Mouse (Mus musculus): ENCODE results near the gene Ccdc6. TPM values are rescaled to one million over a fixed set of nuclear protein-coding genes. Genes with fewer than 3 reads are reported as not detected.

The Ccdc6 gene
- polyA plus RNA-seq, 1 experiment from 2014 or later, result 10.7 TPM

DNA sequence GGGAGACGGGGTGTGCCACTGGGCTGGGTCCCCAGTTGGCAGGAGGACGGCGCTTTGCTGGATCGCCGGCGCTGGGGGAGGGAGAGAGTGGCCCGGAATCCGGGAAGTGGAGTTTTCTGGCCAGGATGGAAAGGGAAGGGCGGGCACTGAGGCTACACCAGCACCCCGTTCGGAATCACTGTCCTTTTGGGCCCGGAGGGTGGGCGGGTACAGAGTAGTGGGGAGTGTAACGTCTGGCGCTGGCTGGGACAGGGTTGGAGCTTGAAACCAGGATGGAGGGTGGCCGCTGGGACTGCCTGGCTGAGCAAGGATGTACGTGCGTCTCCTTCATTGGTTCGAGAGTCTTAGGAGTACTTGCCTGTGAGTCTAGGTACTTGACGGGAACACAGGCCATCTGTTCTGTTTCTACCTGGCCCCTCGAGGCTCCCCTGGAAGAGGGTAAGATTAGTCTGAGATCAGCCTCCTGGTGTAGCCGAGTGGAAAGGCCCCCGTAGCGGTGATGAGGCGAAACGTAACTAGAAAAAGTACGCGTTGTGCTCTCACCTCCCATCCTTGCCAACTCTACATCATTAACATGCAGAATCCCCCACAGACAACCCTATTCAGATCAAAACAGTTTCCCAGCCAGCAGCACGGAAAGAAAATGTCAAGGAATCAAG, 1.1 kb downstream of the Ccdc6 start:
- no peak for TF ChIP-seq CTCF (IDR thresholded peaks at IDR 0.05)
- no peak for TF ChIP-seq EP300 (IDR thresholded peaks at IDR 0.05)
- Histone ChIP-seq H3K9me3 (ENCODE audit: low read length) (no peaks in the 10 kb centered on the region), H3K4me2 (replicated peaks; ENCODE audit: low read depth, low read length) (peak overlapping the region; percentile 85), H3K27ac (ENCODE audit: low read length) (peak overlapping the region; percentile 90), H3K4me1 (ENCODE audit: insufficient read depth, low read depth, low read length) (peaks cover 16% of the 10 kb centered on the region), H3K36me3 (ENCODE audit: insufficient read depth, low read length) (no peaks in the 10 kb centered on the region), H3K4me3 (ENCODE audit: low read depth, low read length) (peak overlapping the region; percentile 95), H3K9ac (replicated peaks; ENCODE audit: low read depth) (peak overlapping the region; percentile 82), H3K27me3 (replicated peaks; ENCODE audit: insufficient read depth, low read length) (no peaks in the 10 kb centered on the region)
- ATAC-seq, result peak; percentile 45
- 1% methylated on average over 29 of the region's 29 CpGs for WGBS
- DNase-seq (ENCODE audit: low spot score), result peak; percentile 80

DNA sequence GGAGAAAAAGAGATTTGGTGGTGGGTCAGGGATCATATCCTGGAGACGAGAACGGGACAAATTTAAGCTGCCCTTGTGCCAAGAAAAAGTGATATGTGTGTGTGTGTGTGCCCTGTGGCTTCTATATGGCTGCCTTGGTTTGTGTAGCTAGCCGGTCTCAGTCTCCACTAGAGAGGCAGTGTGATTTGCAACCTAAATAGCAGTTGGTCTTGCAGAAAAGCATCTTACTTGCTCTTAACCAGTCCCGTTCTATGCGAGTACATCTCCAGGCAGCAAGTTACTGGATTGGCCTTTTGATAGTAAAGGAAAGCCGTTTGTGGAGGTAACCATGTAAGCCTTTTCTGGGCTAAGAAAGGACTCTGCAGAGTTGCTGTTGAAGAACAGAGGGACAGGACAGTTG, 1.7 kb downstream of the Ccdc6 start:
- no peaks in the 10 kb centered on the region for H3K9me3 ChIP-seq (ENCODE audit: low read length)
- H3K9ac ChIP-seq (replicated peaks; ENCODE audit: low read depth), result peak overlapping the region; percentile 82
- no peaks in the 10 kb centered on the region for H3K27me3 ChIP-seq (replicated peaks; ENCODE audit: insufficient read depth, low read length)
- H3K4me2 ChIP-seq (replicated peaks; ENCODE audit: low read depth, low read length), result peak overlapping the region; percentile 85
- TF ChIP-seq EP300 (IDR thresholded peaks at IDR 0.05) (no peak), CTCF (IDR thresholded peaks at IDR 0.05) (no peak)
- peaks cover 16% of the 10 kb centered on the region for H3K4me1 ChIP-seq (ENCODE audit: insufficient read depth, low read depth, low read length)
- ATAC-seq, result no peak
- H3K4me3 ChIP-seq (ENCODE audit: low read depth, low read length), result peak overlapping the region; percentile 95
- DNase-seq (ENCODE audit: low spot score), result no peak
- H3K36me3 ChIP-seq (ENCODE audit: insufficient read depth, low read length), result no peaks in the 10 kb centered on the region
- 15% methylated on average over 6 of the region's 6 CpGs for WGBS
- no peak overlapping the region for H3K27ac ChIP-seq (ENCODE audit: low read length)

DNA sequence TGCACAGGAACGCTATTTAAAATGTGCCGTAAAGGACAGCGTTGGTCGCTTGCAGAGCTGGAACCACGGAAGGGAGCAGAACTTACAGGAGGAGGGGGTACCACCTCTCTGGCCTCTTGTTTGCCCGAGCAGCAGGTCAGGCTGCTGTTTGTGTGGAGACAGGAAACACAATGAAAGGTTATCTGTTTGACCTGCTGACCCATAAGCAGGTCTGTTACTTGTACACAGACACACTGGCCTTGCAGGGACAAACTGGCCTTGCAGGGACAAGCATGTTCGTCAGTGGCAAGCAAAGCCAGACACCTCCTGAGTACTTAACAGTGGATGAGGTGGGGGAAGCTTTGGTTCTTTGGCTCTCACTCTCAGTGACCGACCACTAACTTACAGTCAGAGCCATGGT, 2.1 kb downstream of the Ccdc6 start:
- peak overlapping the region; percentile 85 for H3K4me2 ChIP-seq (replicated peaks; ENCODE audit: low read depth, low read length)
- H3K36me3 ChIP-seq (ENCODE audit: insufficient read depth, low read length), result no peaks in the 10 kb centered on the region
- no peaks in the 10 kb centered on the region for H3K9me3 ChIP-seq (ENCODE audit: low read length)
- DNase-seq (ENCODE audit: low spot score) (no peak), ATAC-seq (no peak)
- TF ChIP-seq CTCF (IDR thresholded peaks at IDR 0.05) (no peak), EP300 (IDR thresholded peaks at IDR 0.05) (no peak)
- H3K27me3 ChIP-seq (replicated peaks; ENCODE audit: insufficient read depth, low read length), result no peaks in the 10 kb centered on the region
- H3K27ac ChIP-seq (ENCODE audit: low read length), result no peak overlapping the region
- 20% methylated on average over 8 of the region's 8 CpGs for WGBS
- peaks cover 16% of the 10 kb centered on the region for H3K4me1 ChIP-seq (ENCODE audit: insufficient read depth, low read depth, low read length)
- H3K9ac ChIP-seq (replicated peaks; ENCODE audit: low read depth), result no peak overlapping the region
- H3K4me3 ChIP-seq (ENCODE audit: low read depth, low read length), result no peak overlapping the region; the same call in 1 of the 2 replicates

- Histone ChIP-seq H3K27ac (ENCODE audit: low read length) (no peak overlapping the region), H3K4me2 (replicated peaks; ENCODE audit: low read depth, low read length) (no peak overlapping the region), H3K4me1 (ENCODE audit: insufficient read depth, low read depth, low read length) (peaks cover 16% of the 10 kb centered on the region), H3K9ac (replicated peaks; ENCODE audit: low read depth) (no peak overlapping the region), H3K9me3 (ENCODE audit: low read length) (no peaks in the 10 kb centered on the region), H3K36me3 (ENCODE audit: insufficient read depth, low read length) (no peaks in the 10 kb centered on the region), H3K4me3 (ENCODE audit: low read depth, low read length) (no peak overlapping the region), H3K27me3 (replicated peaks; ENCODE audit: insufficient read depth, low read length) (no peaks in the 10 kb centered on the region)
- WGBS, result 94% methylated on average over 4 of the region's 4 CpGs
- no peak for DNase-seq (ENCODE audit: low spot score)
- ATAC-seq, result no peak
- TF ChIP-seq EP300 (IDR thresholded peaks at IDR 0.05), result no peak
- peak; percentile 28; the same call in 1 of the 2 replicates for TF ChIP-seq CTCF (IDR thresholded peaks at IDR 0.05)
Observed at GRCm38 (mm10) chr10:70102086-70102485, 5.2 kb downstream of the Ccdc6 start.

DNA sequence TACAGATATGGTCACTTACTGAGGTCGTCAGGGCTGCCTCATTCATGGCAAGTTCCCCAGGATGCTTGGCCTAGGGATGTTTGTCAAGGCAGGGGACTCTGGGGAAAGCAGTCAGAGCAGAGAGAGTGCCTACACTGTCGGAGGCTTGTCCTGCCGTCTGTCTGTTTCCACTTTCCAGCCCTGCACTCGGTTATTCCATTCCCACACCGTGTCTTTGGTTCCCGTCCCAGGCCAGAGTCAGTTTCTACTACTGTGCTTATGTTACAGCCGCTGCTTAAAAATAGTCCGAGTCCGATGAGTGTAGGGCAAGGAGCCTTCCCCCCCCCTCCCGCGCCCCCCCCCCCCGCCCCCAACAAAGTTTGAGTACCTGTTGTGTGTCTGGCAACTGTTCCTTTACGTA, 11.1 kb downstream of the Ccdc6 start:
- no peak for DNase-seq (ENCODE audit: low spot score)
- WGBS, result 60% methylated on average over 11 of the region's 13 CpGs

GRCm38 (mm10) chr10:70109974-70110373, 13.1 kb downstream of the Ccdc6 start:
- Histone ChIP-seq H3K9ac (replicated peaks; ENCODE audit: low read depth) (no peak overlapping the region), H3K27ac (ENCODE audit: low read length) (no peak overlapping the region), H3K4me1 (ENCODE audit: insufficient read depth, low read depth, low read length) (no peaks in the 10 kb centered on the region; the same call in 1 of the 2 replicates), H3K9me3 (ENCODE audit: low read length) (no peaks in the 10 kb centered on the region), H3K27me3 (replicated peaks; ENCODE audit: insufficient read depth, low read length) (no peaks in the 10 kb centered on the region), H3K4me3 (ENCODE audit: low read depth, low read length) (no peak overlapping the region), H3K36me3 (ENCODE audit: insufficient read depth, low read length) (no peaks in the 10 kb centered on the region), H3K4me2 (replicated peaks; ENCODE audit: low read depth, low read length) (no peak overlapping the region)
- no peak for DNase-seq (ENCODE audit: low spot score)
- TF ChIP-seq CTCF (IDR thresholded peaks at IDR 0.05) (no peak), EP300 (IDR thresholded peaks at IDR 0.05) (no peak)
- peak; percentile 71 for ATAC-seq
- WGBS, result 55% methylated on average over 5 of the region's 5 CpGs

More for the DNA sequence above, 11.1 kb downstream of the Ccdc6 start:
- H3K4me1 ChIP-seq (ENCODE audit: insufficient read depth, low read depth, low read length), result no peaks in the 10 kb centered on the region; the same call in 1 of the 2 replicates
- H3K27ac ChIP-seq (ENCODE audit: low read length), result no peak overlapping the region
- H3K27me3 ChIP-seq (replicated peaks; ENCODE audit: insufficient read depth, low read length), result no peaks in the 10 kb centered on the region
- H3K9ac ChIP-seq (replicated peaks; ENCODE audit: low read depth), result no peak overlapping the region
- ATAC-seq, result no peak
- H3K9me3 ChIP-seq (ENCODE audit: low read length), result no peaks in the 10 kb centered on the region
- no peaks in the 10 kb centered on the region for H3K36me3 ChIP-seq (ENCODE audit: insufficient read depth, low read length)
- no peak overlapping the region for H3K4me2 ChIP-seq (replicated peaks; ENCODE audit: low read depth, low read length)
- H3K4me3 ChIP-seq (ENCODE audit: low read depth, low read length), result no peak overlapping the region
- TF ChIP-seq EP300 (IDR thresholded peaks at IDR 0.05), result no peak
- TF ChIP-seq CTCF (IDR thresholded peaks at IDR 0.05), result no peak

Measured in lung, postnatal 0 days (tissue).